Mouse (Mus musculus) C2C12 (cell line): ENCODE results near the gene Elf5.

Experiments used
- CEBPB ChIP-seq: IDR thresholded peaks from one replicate; pipeline ENCODE4 v1.6.1; 2011; ENCODE audit warnings: low read depth, mild to moderate bottlenecking, control low read depth, moderate library complexity
- CTCF ChIP-seq: IDR thresholded peaks from one replicate; pipeline ENCODE4 v1.5.1; 2011; ENCODE audit not compliant: control insufficient read depth, insufficient read depth, insufficient read length
- MAX ChIP-seq: IDR thresholded peaks from one replicate; pipeline ENCODE4 v1.6.1; 2011; ENCODE audit warnings: mild to moderate bottlenecking, control low read depth
- MYOD1 ChIP-seq: IDR thresholded peaks from one replicate; pipeline ENCODE4 v1.6.1; 2011; ENCODE audit warnings: low read depth; ENCODE audit not compliant: control insufficient read depth, insufficient read length
- MYOG ChIP-seq: IDR thresholded peaks from one replicate; pipeline ENCODE4 v1.6.1; 2011; ENCODE audit not compliant: control insufficient read depth, insufficient read length; ENCODE audit errors: extremely low read depth
- USF1 ChIP-seq: IDR thresholded peaks from one replicate; pipeline ENCODE4 v1.6.1; 2011; ENCODE audit warnings: low read depth, mild to moderate bottlenecking, control low read depth, moderate library complexity

- TF ChIP-seq MAX, result no peak
- TF ChIP-seq USF1, result no peak
- TF ChIP-seq CTCF, result no peak
- no peak for TF ChIP-seq MYOG
- no peak for TF ChIP-seq MYOD1
- TF ChIP-seq CEBPB, result no peak
Measured at GRCm38 (mm10) chr2:103493827-103494226, 82.3 kb downstream of the Elf5 start.
